Mouse (Mus musculus): ENCODE results near the gene Paqr9. TPM values are rescaled to one million over a fixed set of nuclear protein-coding genes. Genes with fewer than 3 reads are reported as not detected.
A peak's percentile ranks its signal among the peaks of the same experiment; 100 is the strongest.

The Paqr9 gene
- polyA plus RNA-seq, 1 experiment from 2014 or later: 0.15 TPM

GRCm38 (mm10) chr9:95549626-95550411 lies 9.6 kb upstream of the Paqr9 start:
- H3K36me3 ChIP-seq: no peaks in the 10 kb centered on the region
- H3K9ac ChIP-seq: no peak overlapping the region
- 78% methylated on average over 15 of the region's 15 CpGs for WGBS
- H3K4me3 ChIP-seq: no peak overlapping the region
- H3K9me3 ChIP-seq: no peaks in the 10 kb centered on the region
- peaks cover 3% of the 10 kb centered on the region; the same call in 1 of the 2 replicates for H3K27me3 ChIP-seq
- no peaks in the 10 kb centered on the region for H3K4me1 ChIP-seq
- no peak overlapping the region for H3K4me2 ChIP-seq
- ATAC-seq (ENCODE audit: insufficient number of reproducible peaks, insufficient read depth, low FRiP score, low TSS enrichment, low read depth): no peak
- H3K27ac ChIP-seq: no peak overlapping the region

GRCm38 (mm10) chr9:95550856-95551774 lies 8.3 kb upstream of the Paqr9 start:
- Histone ChIP-seq H3K36me3 (no peaks in the 10 kb centered on the region), H3K9me3 (no peaks in the 10 kb centered on the region), H3K4me1 (no peaks in the 10 kb centered on the region), H3K27me3 (peaks cover 16% of the 10 kb centered on the region), H3K4me3 (no peak overlapping the region), H3K4me2 (no peak overlapping the region), H3K9ac (no peak overlapping the region), H3K27ac (no peak overlapping the region)
- 80% methylated on average over 9 of the region's 9 CpGs for WGBS
- ATAC-seq (ENCODE audit: insufficient number of reproducible peaks, insufficient read depth, low FRiP score, low TSS enrichment, low read depth): no peak

- Histone ChIP-seq H3K4me2 (no peak overlapping the region), H3K9me3 (no peaks in the 10 kb centered on the region), H3K27ac (no peak overlapping the region), H3K4me1 (no peaks in the 10 kb centered on the region), H3K4me3 (no peak overlapping the region), H3K27me3 (peaks cover 27% of the 10 kb centered on the region), H3K36me3 (no peaks in the 10 kb centered on the region), H3K9ac (no peak overlapping the region)
- ATAC-seq (ENCODE audit: insufficient number of reproducible peaks, insufficient read depth, low FRiP score, low TSS enrichment, low read depth): no peak
- 74% methylated on average over 10 of the region's 10 CpGs for WGBS
Observed at GRCm38 (mm10) chr9:95552175-95552705, 7.2 kb upstream of the Paqr9 start.

GRCm38 (mm10) chr9:95554231-95555221 lies 4.9 kb upstream of the Paqr9 start:
- H3K9ac ChIP-seq: no peak overlapping the region
- no peaks in the 10 kb centered on the region for H3K9me3 ChIP-seq
- H3K4me1 ChIP-seq: peaks cover 7% of the 10 kb centered on the region; the same call in 1 of the 2 replicates
- 76% methylated on average over 18 of the region's 18 CpGs for WGBS
- no peak overlapping the region for H3K4me3 ChIP-seq
- H3K36me3 ChIP-seq: no peaks in the 10 kb centered on the region
- H3K27ac ChIP-seq: no peak overlapping the region
- H3K27me3 ChIP-seq: peaks cover 49% of the 10 kb centered on the region
- ATAC-seq (ENCODE audit: insufficient number of reproducible peaks, insufficient read depth, low FRiP score, low TSS enrichment, low read depth): no peak
- no peak overlapping the region for H3K4me2 ChIP-seq

GRCm38 (mm10) chr9:95555233-95555740 lies 4.2 kb upstream of the Paqr9 start:
- Histone ChIP-seq H3K9me3 (no peaks in the 10 kb centered on the region), H3K4me3 (no peak overlapping the region), H3K4me1 (peaks cover 11% of the 10 kb centered on the region), H3K4me2 (no peak overlapping the region), H3K36me3 (no peaks in the 10 kb centered on the region), H3K9ac (no peak overlapping the region), H3K27me3 (peaks cover 57% of the 10 kb centered on the region), H3K27ac (no peak overlapping the region)
- ATAC-seq (ENCODE audit: insufficient number of reproducible peaks, insufficient read depth, low FRiP score, low TSS enrichment, low read depth): no peak
- 57% methylated on average over 5 of the region's 5 CpGs for WGBS

- no peak overlapping the region for H3K27ac ChIP-seq
- no peak for ATAC-seq (ENCODE audit: insufficient number of reproducible peaks, insufficient read depth, low FRiP score, low TSS enrichment, low read depth)
- no peaks in the 10 kb centered on the region for H3K36me3 ChIP-seq
- no peak overlapping the region for H3K4me3 ChIP-seq
- H3K9me3 ChIP-seq: no peaks in the 10 kb centered on the region
- no peak overlapping the region for H3K9ac ChIP-seq
- peaks cover 14% of the 10 kb centered on the region for H3K4me1 ChIP-seq
- H3K4me2 ChIP-seq: no peak overlapping the region
- WGBS: 88% methylated on average over 4 of the region's 4 CpGs
- H3K27me3 ChIP-seq: peaks cover 65% of the 10 kb centered on the region
Observed at GRCm38 (mm10) chr9:95556067-95556512, 3.4 kb upstream of the Paqr9 start.

GRCm38 (mm10) chr9:95557722-95558121 lies 1.7 kb upstream of the Paqr9 start:
- Histone ChIP-seq H3K9me3 (no peaks in the 10 kb centered on the region), H3K4me2 (no peak overlapping the region), H3K4me3 (no peak overlapping the region), H3K36me3 (no peaks in the 10 kb centered on the region), H3K27ac (no peak overlapping the region), H3K4me1 (peaks cover 14% of the 10 kb centered on the region), H3K9ac (no peak overlapping the region), H3K27me3 (peaks cover 81% of the 10 kb centered on the region)
- no peak for ATAC-seq (ENCODE audit: insufficient number of reproducible peaks, insufficient read depth, low FRiP score, low TSS enrichment, low read depth)
- 65% methylated on average over 6 of the region's 6 CpGs for WGBS

GRCm38 (mm10) chr9:95558726-95559058 lies 765 bp upstream of the Paqr9 start:
- ATAC-seq (ENCODE audit: insufficient number of reproducible peaks, insufficient read depth, low FRiP score, low TSS enrichment, low read depth): no peak
- WGBS: 8% methylated on average over 11 of the region's 11 CpGs
- no peak overlapping the region for H3K9ac ChIP-seq
- H3K4me1 ChIP-seq: peaks cover 14% of the 10 kb centered on the region
- H3K27me3 ChIP-seq: peaks cover 90% of the 10 kb centered on the region
- H3K27ac ChIP-seq: no peak overlapping the region
- peak overlapping the region; percentile 69 for H3K4me3 ChIP-seq
- no peaks in the 10 kb centered on the region for H3K36me3 ChIP-seq
- no peaks in the 10 kb centered on the region for H3K9me3 ChIP-seq
- peak overlapping the region; percentile 98 for H3K4me2 ChIP-seq

GRCm38 (mm10) chr9:95559936-95560735 lies 679 bp downstream of the Paqr9 start:
- H3K4me3 ChIP-seq: peak overlapping the region; percentile 69
- H3K27me3 ChIP-seq: peaks cover 98% of the 10 kb centered on the region
- 14% methylated on average over 74 of the region's 78 CpGs for WGBS
- no peaks in the 10 kb centered on the region for H3K36me3 ChIP-seq
- peaks cover 14% of the 10 kb centered on the region for H3K4me1 ChIP-seq
- ATAC-seq (ENCODE audit: insufficient number of reproducible peaks, insufficient read depth, low FRiP score, low TSS enrichment, low read depth): 0 out of 2 replicates have a peak, but pooled peaks have one; percentile 30
- H3K4me2 ChIP-seq: peak overlapping the region; percentile 98
- H3K9ac ChIP-seq: peak overlapping the region; percentile 69
- no peak overlapping the region for H3K27ac ChIP-seq
- H3K9me3 ChIP-seq: no peaks in the 10 kb centered on the region

GRCm38 (mm10) chr9:95564047-95564446 lies 4.6 kb downstream of the Paqr9 start:
- Histone ChIP-seq H3K9me3 (no peaks in the 10 kb centered on the region), H3K4me1 (peaks cover 10% of the 10 kb centered on the region), H3K4me3 (no peak overlapping the region), H3K27ac (no peak overlapping the region), H3K36me3 (no peaks in the 10 kb centered on the region), H3K4me2 (no peak overlapping the region), H3K27me3 (peaks cover 64% of the 10 kb centered on the region), H3K9ac (no peak overlapping the region)
- ATAC-seq (ENCODE audit: insufficient number of reproducible peaks, insufficient read depth, low FRiP score, low TSS enrichment, low read depth): no peak
- 69% methylated on average over 4 of the region's 4 CpGs for WGBS
